Mouse (Mus musculus) left cerebral cortex, postnatal 4 days (tissue): ENCODE measurements around the gene Nr5a1. TPM values are rescaled to one million over a fixed set of nuclear protein-coding genes. Genes with fewer than 3 reads are reported as not detected.

Experiments used
- DNase-seq: peaks from one replicate; pipeline ENCODE4 v3.0.0-alpha.2; 2022
- intact Hi-C: fragments of 180-260 bp; cut with DNase I; formaldehyde crosslinking; loops from one replicate; pipeline ENCODE4 v1.15.1; 2025
- total RNA-seq, 2 experiments: library from RNA; stranded (reverse); gene quantifications; 2 replicates each; pipeline ENCODE4 v1.2.3; 2021

Nr5a1 gene
- under 1 TPM in 1 of 2 experiments, not detected in 1; 0.14 TPM for total RNA-seq

- DNase-seq = no peak
- intact Hi-C loops = no loop called here
These were observed at the start of gene Nr5a1 for GRCm38 (mm10) chr2:38714324-38714723. Gene Nr5a1, minus strand, starts transcription at chr2:38714542.

- intact Hi-C loops = loop anchor here (5.0 kb wide), 1 partner anchor 88 kb away; no protein-coding TSS in a partner anchor
- no peak for DNase-seq
These were observed 25.5 kb upstream of the Nr5a1 start for GRCm38 (mm10) chr2:38739847-38740246.

- peak; percentile 87 for DNase-seq
These were observed 25.1 kb upstream of the Nr5a1 start for GRCm38 (mm10) chr2:38739410-38739809.

GRCm38 (mm10) chr2:38738601-38739301 is 24.4 kb upstream of the Nr5a1 start:
- intact Hi-C loops = loop anchor here (5.0 kb wide), 1 partner anchor 86 kb away; no protein-coding TSS in a partner anchor

More at GRCm38 (mm10) chr2:38739410-38739809, 25.1 kb upstream of the Nr5a1 start:
- intact Hi-C loops = loop anchor here (5.0 kb wide), 1 partner anchor 87 kb away; no protein-coding TSS in a partner anchor

GRCm38 (mm10) chr2:38735740-38736139 is 21.4 kb upstream of the Nr5a1 start:
- intact Hi-C loops = loop anchor here (5.0 kb wide), 1 partner anchor 83 kb away; no protein-coding TSS in a partner anchor
- no peak for DNase-seq

More at GRCm38 (mm10) chr2:38738601-38739301, 24.4 kb upstream of the Nr5a1 start:
- no peak for DNase-seq

- DNase-seq = peak; percentile 49
- intact Hi-C loops = loop anchor here (5.0 kb wide), 1 partner anchor 82 kb away; no protein-coding TSS in a partner anchor
These were observed 20.4 kb upstream of the Nr5a1 start for GRCm38 (mm10) chr2:38734721-38735120.

GRCm38 (mm10) chr2:38730331-38730827 is 16.0 kb upstream of the Nr5a1 start:
- no peak for DNase-seq
- intact Hi-C loops = no loop called here

GRCm38 (mm10) chr2:38725427-38725826 is 11.1 kb upstream of the Nr5a1 start:
- DNase-seq = no peak
- intact Hi-C loops = no loop called here

GRCm38 (mm10) chr2:38723378-38723777 is 9.0 kb upstream of the Nr5a1 start:
- intact Hi-C loops = no loop called here
- peak; percentile 84 for DNase-seq

- DNase-seq = no peak
- intact Hi-C loops = no loop called here
These were observed 7.7 kb upstream of the Nr5a1 start for GRCm38 (mm10) chr2:38722076-38722475.

- intact Hi-C loops = no loop called here
- no peak for DNase-seq
These were observed 6.3 kb upstream of the Nr5a1 start for GRCm38 (mm10) chr2:38720661-38721060.

GRCm38 (mm10) chr2:38719354-38719753 is 5.0 kb upstream of the Nr5a1 start:
- intact Hi-C loops = no loop called here
- DNase-seq = no peak

- no peak for DNase-seq
- intact Hi-C loops = no loop called here
These were observed 4.3 kb upstream of the Nr5a1 start for GRCm38 (mm10) chr2:38718676-38719075.

GRCm38 (mm10) chr2:38717436-38717835 is 3.1 kb upstream of the Nr5a1 start:
- intact Hi-C loops = no loop called here
- DNase-seq = no peak

- intact Hi-C loops = no loop called here
- DNase-seq = no peak
These were observed 746 bp downstream of the Nr5a1 start for GRCm38 (mm10) chr2:38713596-38713995.

- intact Hi-C loops = no loop called here
- no peak for DNase-seq
These were observed 1.6 kb downstream of the Nr5a1 start for GRCm38 (mm10) chr2:38712769-38713125.

GRCm38 (mm10) chr2:38712076-38712768 is 2.1 kb downstream of the Nr5a1 start:
- no peak for DNase-seq
- intact Hi-C loops = no loop called here

- intact Hi-C loops = no loop called here
- no peak for DNase-seq
These were observed 2.9 kb downstream of the Nr5a1 start for GRCm38 (mm10) chr2:38711421-38711861.

GRCm38 (mm10) chr2:38710304-38711241 is 3.8 kb downstream of the Nr5a1 start:
- no peak for DNase-seq
- intact Hi-C loops = no loop called here

GRCm38 (mm10) chr2:38708907-38709688 is 5.2 kb downstream of the Nr5a1 start:
- DNase-seq = no peak
- intact Hi-C loops = no loop called here
